Mouse (Mus musculus): Measurements from ENCODE around the gene Rusc1. TPM values are rescaled to one million over a fixed set of nuclear protein-coding genes. Genes with fewer than 3 reads are reported as not detected.

Rusc1 gene
- 21.4 and 28.7 TPM in 2 replicates for polyA plus RNA-seq (2015; fragmentation: Nextera tagmentation; extraction: Ambion mirVana)

GRCm38 (mm10) chr3:89093175-89093574 is at the start of gene Rusc1:
TSS of gene Rusc1 (minus strand) at chr3:89093311.

GRCm38 (mm10) chr3:89135958-89136357 is 42.8 kb upstream of the Rusc1 start, which contains the start of gene Pklr:
TSS of gene Pklr (plus strand) at chr3:89136142.

GRCm38 (mm10) chr3:89101812-89102494 is 8.8 kb upstream of the Rusc1 start, which contains the start of gene Fdps:
TSS of gene Fdps (minus strand) at chr3:89101959.

GRCm38 (mm10) chr3:89100811-89101210 is 7.7 kb upstream of the Rusc1 start, which contains the start of gene Gm43738:
TSS of gene Gm43738 (minus strand) at chr3:89101099.

Other genes with a start within 250 kb of the Rusc1 start
- 21.5 and 34.1 TPM in 2 replicates for gene Msto1, start 179.3 kb downstream of the Rusc1 start, polyA plus RNA-seq (2015; fragmentation: Nextera tagmentation; extraction: Ambion mirVana)
- 9.6 and 13.6 TPM in 2 replicates for gene Ash1l, start 142.7 kb downstream of the Rusc1 start, polyA plus RNA-seq (2015; fragmentation: Nextera tagmentation; extraction: Ambion mirVana)
- gene Dap3, start 142.1 kb downstream of the Rusc1 start, polyA plus RNA-seq (2015; fragmentation: Nextera tagmentation; extraction: Ambion mirVana), result 99.1 and 149 TPM in 2 replicates
- gene Gm43738, start 7.8 kb upstream of the Rusc1 start, polyA plus RNA-seq (2015; fragmentation: Nextera tagmentation; extraction: Ambion mirVana), result 0.07 TPM in 1 of 2 replicates, not detected in the other
- 166 and 200 TPM in 2 replicates for gene Fdps, start 8.6 kb upstream of the Rusc1 start, polyA plus RNA-seq (2015; fragmentation: Nextera tagmentation; extraction: Ambion mirVana)
- 1.1 and 3.9 TPM in 2 replicates for gene Pklr, start 42.8 kb upstream of the Rusc1 start, polyA plus RNA-seq (2015; fragmentation: Nextera tagmentation; extraction: Ambion mirVana)
- 5.8 and 7.6 TPM in 2 replicates for gene Hcn3, start 66.9 kb upstream of the Rusc1 start, polyA plus RNA-seq (2015; fragmentation: Nextera tagmentation; extraction: Ambion mirVana)
- 12.7 and 19.7 TPM in 2 replicates for gene Clk2, start 71.5 kb upstream of the Rusc1 start, polyA plus RNA-seq (2015; fragmentation: Nextera tagmentation; extraction: Ambion mirVana)
- 75.6 and 121 TPM in 2 replicates for gene Scamp3, start 84.2 kb upstream of the Rusc1 start, polyA plus RNA-seq (2015; fragmentation: Nextera tagmentation; extraction: Ambion mirVana)
- gene Fam189b, start 89.8 kb upstream of the Rusc1 start, polyA plus RNA-seq (2015; fragmentation: Nextera tagmentation; extraction: Ambion mirVana), result 22.3 and 31.0 TPM in 2 replicates
- 38.2 and 55.0 TPM in 2 replicates for gene Gba, start 109.6 kb upstream of the Rusc1 start, polyA plus RNA-seq (2015; fragmentation: Nextera tagmentation; extraction: Ambion mirVana)
- 34.1 and 36.8 TPM in 2 replicates for gene Thbs3, start 121.9 kb upstream of the Rusc1 start, polyA plus RNA-seq (2015; fragmentation: Nextera tagmentation; extraction: Ambion mirVana)
- 176 and 209 TPM in 2 replicates for gene Mtx1, start 133.8 kb upstream of the Rusc1 start, polyA plus RNA-seq (2015; fragmentation: Nextera tagmentation; extraction: Ambion mirVana)
- 0.90 and 0.91 TPM in 2 replicates for gene Muc1, start 135.7 kb upstream of the Rusc1 start, polyA plus RNA-seq (2015; fragmentation: Nextera tagmentation; extraction: Ambion mirVana)
- 301 and 333 TPM in 2 replicates for gene Krtcap2, start 152.7 kb upstream of the Rusc1 start, polyA plus RNA-seq (2015; fragmentation: Nextera tagmentation; extraction: Ambion mirVana)
- gene Trim46, start 153.0 kb upstream of the Rusc1 start, polyA plus RNA-seq (2015; fragmentation: Nextera tagmentation; extraction: Ambion mirVana), result 2.4 and 7.3 TPM in 2 replicates
- 221 and 274 TPM in 2 replicates for gene Dpm3, start 166.0 kb upstream of the Rusc1 start, polyA plus RNA-seq (2015; fragmentation: Nextera tagmentation; extraction: Ambion mirVana)
- gene Slc50a1, start 177.3 kb upstream of the Rusc1 start, polyA plus RNA-seq (2015; fragmentation: Nextera tagmentation; extraction: Ambion mirVana), result 111 and 136 TPM in 2 replicates
- gene Efna1, start 187.8 kb upstream of the Rusc1 start, polyA plus RNA-seq (2015; fragmentation: Nextera tagmentation; extraction: Ambion mirVana), result 24.9 and 28.6 TPM in 2 replicates
- 2.8 and 8.6 TPM in 2 replicates for gene Efna3, start 229.7 kb upstream of the Rusc1 start, polyA plus RNA-seq (2015; fragmentation: Nextera tagmentation; extraction: Ambion mirVana)
- gene Efna4, start 244.7 kb upstream of the Rusc1 start, polyA plus RNA-seq (2015; fragmentation: Nextera tagmentation; extraction: Ambion mirVana), result 4.9 and 6.7 TPM in 2 replicates